Mouse (Mus musculus) layer of hippocampus, adult 9-10 months (tissue): Measurements from ENCODE around the gene Fam189a1.

Source experiments
- DNase-seq: peaks from one replicate; pipeline ENCODE4 v3.0.0; 2022; ENCODE audit warnings: low spot score

The Fam189a1 gene

GRCm38 (mm10) chr7:65104207-65105096 lies 51.9 kb downstream of the Fam189a1 start:
- no peak for DNase-seq

- no peak for DNase-seq
Observed at GRCm38 (mm10) chr7:65101661-65102060, 54.7 kb downstream of the Fam189a1 start.

- DNase-seq, result no peak
Observed at GRCm38 (mm10) chr7:65097708-65098107, 58.7 kb downstream of the Fam189a1 start.

DNA sequence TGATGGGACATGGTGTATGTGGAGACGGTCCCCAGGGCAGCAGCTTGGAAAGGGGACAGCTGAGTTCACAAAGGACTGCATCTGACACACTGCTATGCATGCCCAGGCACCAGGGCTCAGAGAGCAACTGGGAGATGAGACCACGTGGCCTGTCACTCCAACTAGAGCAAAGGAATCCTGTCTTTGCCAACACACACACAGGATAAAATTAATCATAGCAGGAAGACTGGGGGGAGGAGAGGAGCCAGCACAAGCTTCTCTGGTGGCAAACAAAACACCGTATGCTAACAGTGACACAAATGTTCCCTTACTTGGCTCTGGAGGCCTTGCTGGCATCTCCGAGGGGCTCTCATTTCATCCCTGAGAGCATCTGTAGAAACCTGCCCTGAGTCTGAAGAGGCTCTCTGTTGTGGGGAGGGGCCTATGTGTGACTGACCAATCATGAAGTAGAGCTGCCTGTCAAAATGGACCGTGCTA lies 60.7 kb downstream of the Fam189a1 start:
- DNase-seq, result no peak

DNA sequence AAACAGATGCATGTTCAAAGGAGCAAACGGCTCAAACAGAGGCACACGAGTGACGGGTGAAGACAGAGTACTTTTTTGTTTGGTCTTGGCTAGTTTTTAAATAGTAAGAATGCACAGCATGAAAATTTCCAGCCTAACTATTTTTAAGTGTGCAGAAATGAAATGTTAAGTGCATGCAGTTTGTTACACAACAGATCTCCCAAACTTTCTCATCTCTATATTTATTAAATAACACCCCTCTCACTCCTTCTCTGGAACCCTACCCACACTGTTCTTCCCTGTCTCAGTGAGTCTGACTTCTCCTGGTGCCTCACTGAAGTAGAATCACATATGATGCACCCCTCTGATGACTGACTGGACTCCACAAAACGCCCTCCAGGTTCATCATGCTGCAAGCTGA lies 63.1 kb downstream of the Fam189a1 start:
- DNase-seq, result no peak

- DNase-seq, result no peak
Observed at GRCm38 (mm10) chr7:65091486-65091885, 64.9 kb downstream of the Fam189a1 start.

GRCm38 (mm10) chr7:65085972-65086371 lies 70.4 kb downstream of the Fam189a1 start:
- DNase-seq, result no peak

DNA sequence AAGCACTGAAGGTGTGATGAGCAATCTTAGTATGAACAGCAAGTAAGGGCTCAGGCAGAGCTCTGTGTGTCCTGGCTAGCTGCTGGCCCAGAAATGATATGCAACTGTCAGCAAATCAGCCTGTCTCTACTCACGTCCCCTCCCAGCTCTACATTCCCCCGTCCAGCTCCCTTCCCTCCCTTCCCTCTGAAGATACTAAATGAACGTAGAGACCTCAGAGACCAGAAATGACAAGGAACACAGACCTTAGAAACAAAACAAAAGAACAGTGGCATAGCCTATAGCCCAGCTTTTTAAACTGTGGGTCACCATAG lies 73.6 kb downstream of the Fam189a1 start:
- no peak for DNase-seq

GRCm38 (mm10) chr7:65081979-65082777 lies 74.2 kb downstream of the Fam189a1 start:
- no peak for DNase-seq

DNA sequence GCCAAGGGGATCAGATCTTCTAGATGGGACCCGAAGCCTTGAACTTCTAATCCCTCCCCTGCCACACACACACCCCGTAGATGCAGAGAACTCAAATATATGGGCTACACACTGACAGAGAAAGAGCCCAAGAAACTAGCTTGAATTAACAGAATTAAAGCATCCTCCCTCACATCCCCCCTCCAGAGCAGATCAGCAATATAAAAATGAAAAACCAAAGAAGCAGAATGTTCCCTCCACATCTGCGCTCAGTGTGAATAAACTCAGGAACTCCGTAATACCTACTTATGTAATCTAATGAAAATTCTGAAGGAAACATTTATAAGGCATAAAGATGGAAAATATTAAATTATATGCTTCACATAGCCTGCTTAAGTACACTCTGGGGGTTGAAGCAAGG lies 80.2 kb downstream of the Fam189a1 start:
- DNase-seq, result no peak

DNA sequence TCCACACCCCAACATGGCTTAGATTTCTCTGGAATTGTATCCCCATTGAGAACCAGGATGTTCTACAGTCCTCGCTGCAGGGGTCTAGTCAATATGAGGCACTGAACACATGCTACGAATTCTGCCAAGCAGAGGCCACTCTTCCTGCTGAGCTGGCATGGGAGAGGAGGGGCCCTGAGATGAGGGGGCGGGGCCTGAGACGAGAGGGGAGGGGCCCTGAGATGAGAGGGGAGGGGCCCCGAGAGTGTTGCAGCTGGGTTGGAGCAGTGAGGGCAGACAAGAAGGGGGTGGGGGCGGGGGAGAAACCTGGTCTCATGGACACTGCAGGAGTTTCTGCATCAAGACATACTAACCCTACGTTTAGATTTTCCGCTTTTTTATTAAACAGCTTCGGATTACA lies 82.2 kb downstream of the Fam189a1 start:
- no peak for DNase-seq

DNA sequence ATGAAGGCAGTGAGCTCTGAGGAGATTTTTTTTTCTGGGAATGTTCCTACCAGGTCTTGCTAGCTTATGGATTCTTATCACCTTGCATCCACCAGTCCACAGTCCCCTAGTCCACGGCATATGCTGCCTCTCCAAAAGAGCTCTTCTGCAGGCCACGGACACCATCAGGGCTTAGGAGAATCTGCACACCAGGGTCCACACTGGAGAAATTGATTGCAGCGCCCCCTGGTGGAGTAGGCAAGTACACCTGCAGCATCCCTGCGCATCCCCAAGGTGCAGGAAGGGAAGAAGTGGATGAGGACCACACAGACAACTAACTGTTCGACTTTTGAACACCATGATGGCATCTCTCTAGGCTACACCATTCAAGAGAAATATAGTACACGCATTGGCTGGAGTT lies 82.8 kb downstream of the Fam189a1 start:
- no peak for DNase-seq

DNA sequence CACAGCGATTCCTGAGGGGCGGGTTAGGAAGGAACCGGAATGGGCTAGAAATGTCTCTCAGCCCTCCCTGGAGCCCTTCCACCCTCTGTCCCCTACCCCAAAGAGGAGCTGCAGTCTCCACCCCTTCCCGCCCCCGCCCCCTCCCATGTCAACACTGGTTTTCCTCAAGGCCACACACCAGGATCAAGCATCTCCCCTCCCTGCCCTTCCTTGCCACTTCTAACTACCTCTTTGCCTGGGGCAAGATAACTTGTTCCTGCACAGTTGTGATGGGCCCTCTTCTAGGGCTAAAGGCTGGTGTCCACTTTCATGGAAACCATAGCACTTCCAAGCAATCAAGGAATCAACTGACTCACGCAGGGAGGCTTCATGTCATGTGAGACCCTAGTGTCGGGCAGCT lies 90.2 kb downstream of the Fam189a1 start:
- DNase-seq, result no peak

DNA sequence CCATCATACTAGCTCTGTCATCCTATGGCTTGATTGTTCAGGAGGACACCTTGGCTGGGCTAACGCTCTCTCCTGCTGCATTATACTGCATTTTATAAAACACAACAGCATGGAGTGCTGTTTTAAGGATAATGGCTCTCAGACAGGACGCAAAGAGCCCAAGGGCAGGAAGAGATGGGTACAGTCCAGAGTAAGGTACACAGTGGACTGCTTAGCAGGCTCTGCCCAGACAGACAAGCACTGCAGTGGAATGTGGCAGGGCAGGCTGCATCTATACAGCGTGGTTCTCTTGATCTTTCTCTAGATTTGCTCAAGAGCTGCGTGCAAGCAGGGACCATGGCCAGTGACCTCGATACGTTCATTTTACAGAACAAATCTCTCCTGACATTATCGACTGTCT lies 90.9 kb downstream of the Fam189a1 start:
- DNase-seq, result no peak

DNA sequence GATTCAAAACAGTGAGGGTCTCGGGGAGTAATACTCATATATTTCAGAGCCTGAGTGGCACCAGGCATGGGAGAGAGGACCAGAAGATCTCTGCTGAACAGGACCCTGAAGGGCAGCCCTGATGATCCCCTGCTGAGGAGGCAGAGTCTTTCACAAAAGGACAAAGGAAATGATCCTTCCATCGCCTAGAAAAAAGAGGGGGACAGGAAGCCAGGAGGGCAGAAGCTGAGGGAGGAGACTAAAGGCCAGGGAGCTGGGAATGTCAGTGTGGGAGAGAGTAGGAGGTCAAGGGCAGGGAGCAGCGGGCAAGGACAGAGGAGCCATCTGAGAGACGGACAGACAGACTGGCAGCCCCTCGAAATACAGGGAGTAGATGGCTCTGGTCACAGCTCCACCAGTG lies 91.7 kb downstream of the Fam189a1 start:
- DNase-seq, result no peak

- no peak for DNase-seq
Observed at GRCm38 (mm10) chr7:65064096-65064495, 92.3 kb downstream of the Fam189a1 start.

DNA sequence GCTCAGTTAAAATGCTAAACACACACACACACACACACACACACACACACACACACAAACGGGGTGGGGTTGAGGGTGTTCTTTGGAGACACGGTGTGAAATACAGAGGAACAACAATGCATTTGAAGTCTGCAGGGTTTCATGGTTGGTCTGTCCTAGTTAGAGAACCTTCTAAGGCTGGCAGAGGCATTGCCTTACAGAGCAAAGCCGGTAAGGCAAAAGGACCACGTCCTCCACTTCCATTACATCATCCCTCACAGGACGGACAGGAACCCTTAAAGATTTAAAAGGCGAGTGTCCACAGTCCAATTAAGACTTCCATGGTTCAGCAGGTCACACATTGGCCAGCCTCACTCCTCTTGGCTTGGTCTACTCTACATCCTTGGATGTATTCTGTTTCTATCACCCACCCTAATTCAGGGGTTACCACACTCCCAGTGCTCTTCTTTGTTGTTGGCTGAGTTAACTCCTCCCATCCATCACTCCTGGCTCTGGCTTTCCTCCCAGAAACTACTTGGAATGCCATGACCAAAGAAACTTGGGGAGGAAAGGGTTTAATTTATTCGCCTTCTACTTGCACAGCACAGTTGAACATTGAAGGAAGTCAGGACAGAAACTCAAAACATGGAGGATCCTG lies 96.1 kb downstream of the Fam189a1 start:
- no peak for DNase-seq

GRCm38 (mm10) chr7:65056864-65057263 lies 99.5 kb downstream of the Fam189a1 start:
- no peak for DNase-seq

GRCm38 (mm10) chr7:65051986-65052385 lies 104.4 kb downstream of the Fam189a1 start:
- no peak for DNase-seq

- no peak for DNase-seq
Observed at GRCm38 (mm10) chr7:65049236-65049954, 107.0 kb downstream of the Fam189a1 start.

DNA sequence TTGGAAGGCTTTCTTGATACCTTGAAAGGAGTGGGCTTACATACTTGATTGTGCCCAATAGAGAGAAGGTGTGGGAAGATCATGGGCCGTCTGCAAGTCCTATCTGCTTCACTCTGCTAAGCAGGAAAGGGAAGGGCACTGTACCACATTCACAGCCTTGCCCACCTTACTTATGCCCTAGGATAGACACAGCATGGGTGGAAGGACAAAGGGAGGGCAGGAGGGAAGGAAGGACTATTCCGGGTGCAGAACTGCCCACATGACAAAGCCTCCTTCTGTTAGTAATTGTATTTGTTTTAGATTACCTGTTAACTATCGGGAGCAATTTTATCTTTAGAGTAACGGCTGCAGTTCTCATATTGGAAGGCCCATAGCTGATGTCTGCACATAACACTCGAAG lies 108.7 kb downstream of the Fam189a1 start:
- DNase-seq, result no peak

- DNase-seq, result no peak
Observed at GRCm38 (mm10) chr7:65046690-65047089, 109.7 kb downstream of the Fam189a1 start.
